Mouse (Mus musculus) mouse trophoblast stem cell (cell line): ENCODE measurements around the gene Upf3b.
"Not testable (repeated sequence)": the region's sequence is repeated elsewhere in the genome, so short reads cannot be mapped to it uniquely, and the experiment has no call there.

ENCODE experiments used
- in situ Hi-C, 2 experiments: fragments of 300-500 bp; cut with MseI, MboI; formaldehyde crosslinking; loops; 2 replicates in 1 of 2; 3 replicates in 1 of 2; pipeline ENCODE4 v1.15.1; 2025

Upf3b gene

GRCm38 (mm10) chrX:37080345-37080744 is 29.8 kb downstream of the Upf3b start:
- in situ Hi-C loops = not testable (repeated sequence)

GRCm38 (mm10) chrX:37076651-37077050 is 33.5 kb downstream of the Upf3b start:
- in situ Hi-C loops = no loop called here

- in situ Hi-C loops = no loop called here
These were observed 35.7 kb downstream of the Upf3b start for GRCm38 (mm10) chrX:37074262-37074892.

GRCm38 (mm10) chrX:37068766-37069165 is 41.4 kb downstream of the Upf3b start:
- in situ Hi-C loops = no loop called here

GRCm38 (mm10) chrX:37067299-37067698 is 42.8 kb downstream of the Upf3b start:
- in situ Hi-C loops = no loop called here

GRCm38 (mm10) chrX:37063902-37064301 is 46.2 kb downstream of the Upf3b start:
- in situ Hi-C loops = no loop called here

- in situ Hi-C loops = no loop called here
These were observed 61.0 kb downstream of the Upf3b start for GRCm38 (mm10) chrX:37048890-37049823.

GRCm38 (mm10) chrX:37048066-37048889 is 61.8 kb downstream of the Upf3b start, which contains the start of gene Sowahd:
Sowahd (plus strand) TSS chrX:37048845.
- in situ Hi-C loops = no loop called here

- in situ Hi-C loops = no loop called here
These were observed 67.4 kb downstream of the Upf3b start for GRCm38 (mm10) chrX:37042726-37043125.
